Mouse (Mus musculus) lung, postnatal 0 days (tissue): ENCODE data around the gene Socs5.

ENCODE experiments used
- CTCF ChIP-seq: IDR thresholded peaks from 2 replicates; pipeline ENCODE4 v1.5.1; 2016; ENCODE audit warnings: antibody characterized with exemption, mild to moderate bottlenecking
- EP300 ChIP-seq: IDR thresholded peaks from 2 replicates; pipeline ENCODE4 v1.6.1; 2016; ENCODE audit warnings: antibody characterized with exemption, mild to moderate bottlenecking, control low read depth

DNA sequence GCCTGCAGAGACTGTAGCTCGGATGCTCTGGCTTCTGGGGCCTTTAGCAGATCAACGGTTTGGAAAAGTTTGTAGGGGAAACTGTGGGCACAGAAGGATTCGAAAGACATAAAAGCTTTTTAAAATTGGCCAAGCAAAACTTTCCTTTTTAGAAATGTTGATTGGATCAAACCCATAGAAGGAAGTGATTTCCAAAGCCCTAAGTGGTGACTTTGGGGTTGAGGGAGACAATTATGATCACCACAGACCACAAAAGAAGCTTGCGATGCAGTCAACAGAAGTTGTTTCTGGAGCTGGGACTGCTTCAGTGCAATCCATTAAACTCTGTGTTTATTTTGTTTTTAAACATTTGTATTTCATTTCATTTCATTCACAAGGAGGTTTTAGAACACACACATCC is 24.9 kb upstream of the Socs5 start:
- no peak for TF ChIP-seq CTCF
- TF ChIP-seq EP300, result no peak
